Mouse (Mus musculus): ENCODE measurements around the gene Ltv1.

The Ltv1 gene

DNA sequence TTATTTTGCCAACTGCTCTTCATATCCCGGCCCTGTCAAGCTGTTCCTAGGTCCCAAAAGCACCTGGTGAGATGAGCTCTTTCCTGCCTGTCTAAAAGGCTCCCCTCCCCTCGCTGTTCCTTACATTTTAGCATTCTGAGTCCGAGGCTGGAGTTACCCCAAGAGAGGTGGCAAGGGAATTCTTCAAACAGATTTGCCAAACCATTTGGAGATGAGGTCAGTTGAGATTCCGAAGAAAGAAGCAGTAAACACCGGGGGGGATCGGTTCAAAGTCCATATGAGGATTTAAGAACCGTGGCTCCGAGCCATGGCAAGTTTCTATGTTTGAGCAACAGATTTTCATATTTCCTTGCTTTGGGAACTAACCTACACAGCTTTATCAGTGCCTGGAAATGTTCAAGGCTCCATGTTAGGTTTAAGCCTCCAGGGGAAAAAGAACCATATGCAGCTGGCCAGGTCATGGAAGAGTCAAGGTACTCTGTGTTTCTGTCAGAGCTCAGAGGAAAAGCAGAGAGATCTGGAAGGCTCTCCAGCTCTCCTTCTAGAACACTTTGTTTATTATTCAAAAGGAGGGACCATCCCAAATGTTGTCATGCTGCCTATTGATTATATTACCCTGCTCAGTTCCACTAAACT lies 4.0 kb upstream of the Ltv1 start:
- in situ Hi-C loops (cut with MboI; ENCODE audit: unreplicated experiment in 2 of 2): loop anchor here in 1 of 2 experiments (10.0 to 25.0 kb wide), 3 partner anchors 240 to 1490 kb away; partner anchors contain the start of genes Adat2 and Pex3

DNA sequence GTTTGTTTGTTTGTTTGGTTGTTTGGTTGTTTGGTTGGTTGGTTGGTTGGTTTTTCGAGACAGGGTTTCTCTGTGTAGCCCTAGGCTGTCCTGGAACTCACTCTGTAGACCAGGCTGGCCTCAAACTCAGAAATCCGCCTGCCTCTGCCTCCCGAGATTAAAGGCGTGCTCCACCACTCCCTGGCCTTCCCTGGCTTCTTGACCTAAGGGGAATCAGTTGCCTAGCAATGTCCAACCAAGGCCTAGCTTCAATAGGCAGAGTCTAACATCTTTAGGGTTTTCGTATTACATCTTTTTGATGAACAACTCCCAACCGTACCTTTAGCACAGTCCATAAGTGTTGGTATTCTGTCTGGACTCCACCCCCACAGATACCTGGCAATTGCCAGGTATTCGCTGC lies 528 bp upstream of the Ltv1 start:
- in situ Hi-C loops (cut with MboI; ENCODE audit: unreplicated experiment in 2 of 2): loop anchor here in 1 of 2 experiments (10.0 to 25.0 kb wide), 3 partner anchors 244 to 1494 kb away; partner anchors contain the start of genes Adat2 and Pex3

DNA sequence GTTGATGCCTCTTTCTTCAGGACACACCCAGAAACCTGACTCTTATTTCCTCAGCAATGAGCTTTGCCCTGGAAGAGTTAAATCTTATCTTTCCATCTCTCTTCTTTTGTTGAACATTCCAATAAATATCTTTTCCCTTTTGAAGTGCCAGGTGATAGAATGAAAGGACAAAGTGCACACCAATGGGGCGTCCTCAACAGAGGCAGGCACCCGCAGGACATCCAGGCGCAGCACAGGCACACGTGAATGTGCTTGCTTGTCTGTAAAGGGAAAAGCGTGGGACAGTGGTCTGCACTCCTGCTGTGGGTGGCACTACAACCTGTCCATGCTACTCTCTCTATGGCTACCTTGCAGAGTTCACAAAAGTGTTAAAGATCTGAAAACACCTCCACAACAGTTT lies 3.1 kb downstream of the Ltv1 start:
- in situ Hi-C loops (cut with MboI; ENCODE audit: unreplicated experiment in 2 of 2): loop anchor here (10.0 to 25.0 kb wide), 3 partner anchors 247 to 1497 kb away; partner anchors contain the start of genes Adat2 (in 2 of the 2) and Pex3 (in 2 of the 2)

- in situ Hi-C loops (cut with MboI; ENCODE audit: unreplicated experiment in 2 of 2): loop anchor here (10.0 to 25.0 kb wide), 3 partner anchors 251 to 1501 kb away; partner anchors contain the start of genes Adat2 (in 1 of the 2) and Pex3 (in 1 of the 2)
Observed at GRCm38 (mm10) chr10:13186754-13187153, 6.2 kb downstream of the Ltv1 start.

GRCm38 (mm10) chr10:13184170-13184766 lies 8.7 kb downstream of the Ltv1 start:
- in situ Hi-C loops (cut with MboI; ENCODE audit: unreplicated experiment in 2 of 2): loop anchor here (10.0 to 25.0 kb wide), 3 partner anchors 253 to 1503 kb away; partner anchors contain the start of genes Adat2 (in 1 of the 2) and Pex3 (in 1 of the 2)

DNA sequence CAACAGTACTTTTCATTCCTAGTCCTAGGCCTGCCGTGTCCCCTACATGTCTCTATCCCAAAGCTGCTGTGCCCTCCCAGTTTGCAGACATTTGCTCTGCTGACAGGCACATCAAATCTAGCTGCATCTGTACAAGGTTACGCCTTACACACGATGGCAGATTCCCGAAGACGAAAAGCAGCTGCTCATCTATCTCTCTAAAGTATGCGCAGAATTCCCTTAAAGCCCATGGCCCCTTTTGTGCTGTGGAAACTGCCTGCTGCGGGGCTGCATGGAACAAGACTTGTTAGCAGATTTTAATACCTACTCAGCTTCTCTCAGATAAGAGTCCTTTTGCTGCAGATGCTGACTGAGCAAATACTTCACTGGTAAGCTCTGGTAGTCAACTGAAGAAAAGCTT lies 12.8 kb downstream of the Ltv1 start:
- in situ Hi-C loops (cut with MboI; ENCODE audit: unreplicated experiment in 2 of 2): loop anchor here (10.0 to 25.0 kb wide), 3 partner anchors 257 to 1507 kb away; partner anchors contain the start of genes Adat2 (in 1 of the 2) and Pex3 (in 1 of the 2)

DNA sequence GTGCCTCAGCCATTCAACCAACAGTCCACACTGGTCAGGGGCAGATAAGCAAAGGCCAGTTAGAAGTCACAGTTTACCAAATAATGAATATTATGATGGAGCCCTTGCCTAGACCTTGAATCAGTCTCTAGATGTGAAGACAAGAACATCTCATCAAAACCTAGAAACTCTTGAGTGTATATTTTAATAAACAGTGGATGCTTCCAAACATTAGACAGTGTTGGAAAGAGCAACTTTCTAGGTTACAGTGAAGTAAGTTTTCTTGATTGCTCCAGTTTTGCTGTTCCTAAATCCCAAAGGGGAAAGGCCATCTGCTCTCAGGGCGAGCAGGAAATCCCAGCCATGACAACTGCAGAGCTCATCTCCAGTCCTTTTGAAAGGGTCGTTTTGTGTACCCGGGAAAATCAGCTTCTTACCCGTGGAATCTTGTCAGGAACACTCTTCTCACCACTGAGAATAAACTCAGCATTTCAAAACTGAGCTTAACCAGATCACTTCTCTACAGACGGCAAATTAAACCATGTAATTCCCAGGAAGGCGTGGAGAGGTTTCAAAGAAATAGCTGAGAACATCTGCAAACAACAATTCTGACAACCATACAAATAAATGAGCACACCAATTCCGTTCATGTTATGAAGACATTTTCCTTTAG lies 14.9 kb downstream of the Ltv1 start, which contains the start of gene Zc2hc1b:
Gene Zc2hc1b, minus strand, starts transcription at position 51 of the 652 bp plus-strand sequence.
- in situ Hi-C loops (cut with MboI; ENCODE audit: unreplicated experiment in 2 of 2): loop anchor here in 1 of 2 experiments (25.0 kb wide), 2 partner anchors 259 to 1509 kb away; no protein-coding TSS in a partner anchor

DNA sequence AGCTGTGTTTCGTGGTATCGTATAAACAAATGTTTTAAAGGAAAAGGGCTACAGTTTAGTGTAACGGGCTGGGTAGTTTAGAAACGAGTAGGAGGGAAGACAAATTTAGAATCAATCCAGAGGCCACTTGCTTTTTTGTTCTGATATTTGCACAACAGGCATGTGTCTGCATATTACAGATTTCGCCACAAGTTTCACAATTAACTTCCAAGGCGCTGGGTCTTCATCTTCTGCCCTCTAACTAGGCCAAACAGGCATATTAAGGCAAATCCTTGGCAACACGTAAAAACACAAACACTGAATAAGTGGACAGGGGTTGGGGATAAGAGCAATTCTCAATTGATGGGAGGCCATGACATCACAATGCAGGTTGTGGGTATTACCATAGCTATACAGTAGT lies 17.1 kb downstream of the Ltv1 start:
- in situ Hi-C loops (cut with MboI; ENCODE audit: unreplicated experiment in 2 of 2): loop anchor here in 1 of 2 experiments (25.0 kb wide), 2 partner anchors 261 to 1511 kb away; no protein-coding TSS in a partner anchor

DNA sequence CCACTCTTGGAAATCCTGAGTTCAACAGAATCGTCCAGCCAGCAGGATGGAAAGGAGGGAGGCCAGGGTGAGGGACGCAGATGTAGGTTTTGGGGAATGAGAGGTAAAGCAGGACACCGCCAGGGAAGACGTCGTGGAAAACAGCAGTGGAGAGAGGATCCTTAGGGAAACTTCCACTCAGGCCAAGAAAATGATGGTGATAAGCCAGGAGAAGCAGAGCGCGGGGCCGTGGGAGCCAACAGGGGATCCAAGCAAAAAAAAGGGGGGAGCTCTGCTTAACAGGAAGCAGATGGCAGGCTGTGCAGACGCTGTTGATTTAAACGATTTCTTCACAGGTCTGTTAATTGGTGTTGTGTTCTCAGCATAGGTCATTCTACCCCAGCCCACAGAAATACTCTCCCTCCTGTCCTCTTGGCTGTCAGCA lies 20.2 kb downstream of the Ltv1 start:
- in situ Hi-C loops (cut with MboI; ENCODE audit: unreplicated experiment in 2 of 2): no loop called here

DNA sequence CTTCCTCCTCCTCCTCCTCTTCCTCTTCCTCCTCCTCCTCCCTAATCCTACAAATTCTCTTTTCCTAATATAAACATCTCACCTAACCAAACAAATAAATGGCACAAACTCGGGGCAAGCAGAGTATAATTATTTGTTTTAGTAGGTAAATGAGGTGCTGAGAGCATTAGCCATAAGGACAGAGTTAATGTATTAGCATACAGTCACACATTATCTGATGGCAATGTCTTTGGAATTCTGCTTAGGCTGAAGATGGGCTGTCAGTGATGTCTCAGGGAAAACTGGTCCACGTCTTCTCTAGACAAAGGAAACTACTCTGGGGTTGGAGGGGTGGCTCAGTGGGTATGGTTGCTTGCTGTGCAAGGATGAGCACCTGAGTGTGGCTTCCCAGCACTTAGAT lies 21.5 kb downstream of the Ltv1 start:
- in situ Hi-C loops (cut with MboI; ENCODE audit: unreplicated experiment in 2 of 2): no loop called here

DNA sequence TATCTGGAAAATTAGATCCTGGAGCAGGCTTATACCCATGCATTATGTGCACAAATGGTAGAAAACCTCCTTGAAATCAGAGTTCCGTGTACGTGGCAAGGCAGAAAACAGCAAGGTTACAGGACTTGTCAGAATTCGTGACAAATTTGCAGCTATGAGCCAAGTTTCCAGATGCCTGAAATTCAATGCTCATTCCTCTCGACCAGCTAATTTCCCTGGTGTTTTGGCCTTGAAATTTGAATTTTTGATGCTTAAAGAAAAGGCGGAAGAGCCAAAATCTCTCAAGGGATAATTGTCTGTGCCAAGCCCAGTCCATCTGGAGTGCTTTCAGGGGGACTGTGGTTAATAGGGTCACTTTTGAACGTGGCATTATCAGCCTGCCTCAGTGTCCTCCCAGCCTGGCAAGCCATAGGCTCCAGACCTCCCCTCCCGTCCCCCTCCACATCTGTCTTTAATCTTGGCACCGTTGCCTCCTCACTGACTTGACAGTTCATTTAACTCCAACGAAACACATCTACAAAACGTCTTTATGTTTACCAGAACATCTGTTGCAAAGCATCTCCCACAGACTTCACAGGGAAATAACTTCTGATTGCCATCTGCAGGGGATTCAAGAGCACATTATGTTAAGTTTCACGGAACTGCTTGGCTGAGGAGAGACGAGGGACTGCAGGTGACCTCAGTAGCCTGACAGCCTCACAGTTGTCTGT lies 22.1 kb downstream of the Ltv1 start:
- in situ Hi-C loops (cut with MboI; ENCODE audit: unreplicated experiment in 2 of 2): no loop called here

DNA sequence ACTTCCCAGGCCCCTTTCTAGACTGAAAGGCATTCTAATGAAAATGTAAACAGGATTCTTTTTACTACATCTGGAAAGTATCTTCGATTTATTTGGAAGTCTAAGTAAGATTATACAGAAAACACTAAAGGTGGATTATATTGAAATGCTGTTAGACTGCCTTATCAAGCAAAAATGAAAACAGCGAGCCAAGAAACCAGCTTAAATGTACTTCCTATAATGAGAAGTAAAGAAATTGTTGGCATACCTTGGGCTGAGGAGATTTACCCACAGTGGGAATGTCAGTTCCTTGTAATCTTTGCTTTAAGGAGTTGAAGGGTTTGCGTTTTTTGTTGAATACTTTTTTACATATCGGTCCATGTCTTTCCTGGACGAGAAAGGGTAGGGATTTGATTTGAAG lies 24.5 kb downstream of the Ltv1 start:
- in situ Hi-C loops (cut with MboI; ENCODE audit: unreplicated experiment in 2 of 2): no loop called here

DNA sequence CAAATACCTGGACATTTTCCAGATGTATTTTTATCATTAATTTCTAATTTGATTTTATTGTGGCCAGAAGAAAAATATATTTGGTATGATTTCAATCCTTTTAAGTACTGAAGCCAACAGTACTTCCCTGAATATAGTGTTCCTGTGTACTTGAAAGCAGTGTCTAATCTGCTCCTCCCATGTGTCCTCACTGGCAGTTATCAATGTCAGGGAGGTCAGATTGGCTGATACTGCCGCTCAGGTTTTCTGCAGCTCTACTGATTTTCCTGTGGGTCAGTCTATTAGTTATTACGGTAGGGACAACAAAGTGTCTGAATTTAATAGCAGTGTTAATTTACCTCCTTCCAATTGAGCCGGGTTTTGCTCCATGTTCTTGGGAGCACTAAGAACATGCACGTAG lies 30.9 kb downstream of the Ltv1 start:
- in situ Hi-C loops (cut with MboI; ENCODE audit: unreplicated experiment in 2 of 2): no loop called here

DNA sequence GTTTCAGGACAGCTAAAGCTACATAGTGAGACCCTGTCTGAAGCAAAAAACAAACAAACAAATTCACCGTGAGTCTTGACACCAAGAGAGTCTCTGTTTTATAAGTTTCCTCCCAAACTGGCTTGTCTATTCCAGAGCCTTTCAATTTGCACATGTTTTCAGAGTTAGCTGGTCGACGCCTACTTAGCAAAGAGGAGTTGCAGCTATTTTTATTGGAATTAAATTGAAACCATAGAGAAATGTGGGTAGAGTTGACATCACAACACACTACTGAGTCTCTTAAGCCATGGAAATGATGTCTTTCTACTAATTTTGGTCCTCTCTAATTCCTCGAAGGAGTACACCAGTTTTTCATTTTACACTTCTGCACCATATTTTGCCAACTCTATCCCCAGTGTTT lies 32.1 kb downstream of the Ltv1 start:
- in situ Hi-C loops (cut with MboI; ENCODE audit: unreplicated experiment in 2 of 2): no loop called here

GRCm38 (mm10) chr10:13155377-13155776 lies 37.6 kb downstream of the Ltv1 start:
- in situ Hi-C loops (cut with MboI; ENCODE audit: unreplicated experiment in 2 of 2): no loop called here

GRCm38 (mm10) chr10:13152811-13153364 lies 40.1 kb downstream of the Ltv1 start:
- in situ Hi-C loops (cut with MboI; ENCODE audit: unreplicated experiment in 2 of 2): no loop called here

DNA sequence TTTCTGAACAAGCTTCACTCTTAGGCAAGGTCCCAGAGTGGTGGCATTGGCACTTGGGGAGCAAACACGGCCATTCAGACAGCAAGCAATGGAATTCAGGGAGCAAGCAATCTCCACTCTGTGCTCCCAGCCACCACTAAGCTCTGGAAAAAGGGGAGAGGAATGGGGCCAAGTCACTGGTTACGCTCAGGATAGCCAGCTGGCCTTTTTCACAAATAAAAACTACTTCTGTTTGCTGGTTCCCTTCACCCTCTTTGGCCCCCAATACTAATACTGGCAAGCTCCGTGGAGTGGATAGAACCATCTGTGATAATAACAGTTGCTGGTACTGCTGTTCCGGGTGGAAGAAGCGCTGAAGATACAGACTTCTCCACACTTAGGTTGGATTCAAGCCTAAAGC lies 41.6 kb downstream of the Ltv1 start:
- in situ Hi-C loops (cut with MboI; ENCODE audit: unreplicated experiment in 2 of 2): no loop called here

DNA sequence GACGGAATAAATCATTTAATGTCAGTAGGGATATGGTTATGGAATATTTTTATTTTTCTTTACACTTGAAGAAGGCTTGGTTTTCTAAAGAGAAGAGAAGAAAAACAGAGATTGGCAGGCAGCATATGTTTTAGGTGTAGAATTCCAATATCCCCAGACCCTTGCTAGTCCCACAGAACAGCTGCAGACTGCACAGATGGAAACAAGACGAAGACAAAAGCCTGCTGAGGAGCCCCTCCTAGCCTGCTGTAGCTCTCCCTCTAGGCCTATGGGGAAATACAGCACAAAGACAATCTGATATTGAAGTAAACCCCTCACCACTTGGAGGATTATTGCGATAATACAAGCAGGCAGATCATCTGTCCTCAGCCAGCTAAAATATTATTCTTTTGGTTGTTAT lies 42.5 kb downstream of the Ltv1 start:
- in situ Hi-C loops (cut with MboI; ENCODE audit: unreplicated experiment in 2 of 2): no loop called here

- in situ Hi-C loops (cut with MboI; ENCODE audit: unreplicated experiment in 2 of 2): no loop called here
Observed at GRCm38 (mm10) chr10:13140434-13140833, 52.5 kb downstream of the Ltv1 start.

DNA sequence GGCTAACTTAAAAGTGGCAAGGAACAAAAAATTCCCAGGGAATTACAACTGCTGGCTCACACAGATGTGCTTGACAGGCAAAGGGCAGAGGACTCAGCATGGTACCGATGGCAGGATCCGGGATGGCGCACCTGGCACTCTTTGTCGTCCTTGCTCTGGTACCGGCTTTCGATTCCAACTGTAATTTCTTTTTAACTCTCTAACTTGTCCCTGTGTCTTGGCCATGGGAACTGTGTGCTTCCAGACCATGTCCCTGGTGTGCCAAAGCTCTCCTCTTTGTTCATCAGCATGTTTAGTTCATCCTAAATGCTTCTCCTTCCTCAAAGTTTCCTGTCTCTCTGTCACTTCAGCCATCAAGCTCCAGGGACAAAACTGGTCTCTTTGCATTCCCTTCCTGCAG lies 55.1 kb downstream of the Ltv1 start:
- in situ Hi-C loops (cut with MboI; ENCODE audit: unreplicated experiment in 2 of 2): no loop called here

All from v-Abl transformed pro-B cells (cell line).